Mouse (Mus musculus): ENCODE data around the gene Ndst2.

Gene Ndst2

GRCm38 (mm10) chr14:20733952-20734774 is at the start of gene Ndst2:
Ndst2 (minus strand) TSS chr14:20734562.
- DNase-seq (ENCODE audit: extremely low read depth, insufficient read length, low spot score) = peak; percentile 94

GRCm38 (mm10) chr14:20783526-20783925 is 49.2 kb upstream of the Ndst2 start:
- no peak for DNase-seq (ENCODE audit: extremely low read depth, insufficient read length, low spot score)

- DNase-seq (ENCODE audit: extremely low read depth, insufficient read length, low spot score) = no peak
Measured at GRCm38 (mm10) chr14:20782860-20783259, 48.5 kb upstream of the Ndst2 start.

- peak; percentile 39 for DNase-seq (ENCODE audit: extremely low read depth, insufficient read length, low spot score)
Measured at GRCm38 (mm10) chr14:20780217-20780616, 45.9 kb upstream of the Ndst2 start.

- no peak for DNase-seq (ENCODE audit: extremely low read depth, insufficient read length, low spot score)
Measured at GRCm38 (mm10) chr14:20778496-20778895, 44.1 kb upstream of the Ndst2 start.

DNA sequence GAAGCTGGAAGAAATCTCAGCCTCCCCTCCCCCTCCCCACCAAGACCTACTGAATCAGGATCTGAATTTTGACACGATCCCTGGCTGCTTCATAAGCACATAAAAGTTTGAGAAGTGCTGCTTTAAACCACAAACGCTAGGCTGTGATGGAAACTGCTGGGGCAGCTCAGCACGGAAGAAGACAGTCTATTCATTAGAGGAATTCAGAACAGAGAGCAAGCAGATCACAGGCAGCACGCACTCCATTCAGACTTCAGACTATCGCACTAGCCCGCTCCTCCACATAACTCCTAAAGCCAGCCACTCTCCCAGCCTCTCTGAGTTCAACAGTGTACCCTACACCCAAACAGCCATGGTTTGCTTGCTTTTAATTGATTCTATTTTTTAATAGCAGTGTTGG is 41.3 kb upstream of the Ndst2 start:
- DNase-seq (ENCODE audit: extremely low read depth, insufficient read length, low spot score) = no peak

DNA sequence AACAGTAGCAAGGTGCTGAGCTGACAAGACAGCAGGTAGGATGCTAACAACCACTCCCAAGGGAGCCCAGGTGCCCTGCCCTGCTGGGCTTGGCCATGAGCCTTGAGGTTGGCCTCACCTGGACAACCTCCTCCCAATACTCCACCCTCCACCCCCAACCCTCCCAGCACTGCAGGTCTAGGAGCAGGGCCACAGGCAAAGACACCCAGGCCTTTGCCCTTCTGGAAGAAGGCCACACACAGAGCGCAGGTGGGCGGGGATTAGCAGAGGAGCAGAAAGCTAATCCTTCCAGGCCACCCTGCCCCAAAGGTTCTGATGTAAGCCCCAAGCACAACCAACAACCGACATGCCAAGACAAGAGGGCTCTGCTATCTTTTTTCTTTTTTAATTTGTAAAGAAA is 39.0 kb upstream of the Ndst2 start:
- DNase-seq (ENCODE audit: extremely low read depth, insufficient read length, low spot score) = no peak

GRCm38 (mm10) chr14:20772808-20773207 is 38.4 kb upstream of the Ndst2 start:
- DNase-seq (ENCODE audit: extremely low read depth, insufficient read length, low spot score) = no peak

DNA sequence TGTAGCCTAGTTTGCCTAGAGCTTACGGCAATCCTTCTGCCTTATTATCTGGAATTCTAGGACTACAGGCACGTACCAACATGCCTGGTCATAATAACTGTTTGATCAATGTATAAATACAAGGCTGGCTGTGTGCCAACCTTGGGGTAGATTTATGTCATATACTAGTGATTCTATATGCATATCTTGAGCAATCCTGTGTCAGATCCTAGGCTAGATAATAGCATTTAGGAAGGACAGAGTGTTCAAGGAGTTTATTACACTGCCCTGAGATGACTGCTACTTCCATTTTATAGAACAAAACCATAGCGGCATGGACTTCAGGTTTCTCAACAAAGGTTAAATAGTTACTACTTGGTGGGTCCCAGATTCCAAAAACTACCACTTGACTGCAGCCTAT is 37.6 kb upstream of the Ndst2 start:
- DNase-seq (ENCODE audit: extremely low read depth, insufficient read length, low spot score) = no peak

GRCm38 (mm10) chr14:20768581-20768980 is 34.2 kb upstream of the Ndst2 start:
- DNase-seq (ENCODE audit: extremely low read depth, insufficient read length, low spot score) = no peak

- DNase-seq (ENCODE audit: extremely low read depth, insufficient read length, low spot score) = no peak
Measured at GRCm38 (mm10) chr14:20767936-20768335, 33.6 kb upstream of the Ndst2 start.

DNA sequence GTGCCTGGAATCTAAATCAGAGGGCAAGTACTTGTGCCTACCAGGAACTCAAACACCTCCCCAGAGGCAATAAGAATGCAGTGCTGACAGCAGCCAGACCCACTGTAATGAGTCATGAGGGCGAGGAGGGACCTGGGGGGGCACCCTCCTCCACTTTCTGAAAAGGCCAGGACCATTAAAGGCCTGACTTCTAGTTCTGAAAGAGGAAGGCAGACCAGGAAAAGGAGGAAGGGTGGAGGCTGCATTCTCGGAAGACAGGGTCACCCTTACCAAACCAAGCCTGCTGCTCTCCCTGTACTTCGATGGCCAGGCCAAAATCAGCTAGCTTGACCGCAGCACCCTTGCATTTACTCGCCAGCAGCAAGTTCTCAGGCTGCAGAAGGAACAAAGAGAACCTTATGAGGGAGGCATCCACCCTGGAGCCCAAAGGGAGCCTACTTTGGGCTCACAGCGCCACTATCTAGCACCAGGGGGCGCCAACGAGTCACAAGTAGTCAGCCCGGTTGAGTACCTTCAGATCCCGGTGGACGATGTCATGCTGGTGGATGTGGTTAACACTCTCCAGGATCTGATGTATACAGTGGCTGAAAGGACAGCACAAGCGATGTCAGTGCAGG is 31.4 kb upstream of the Ndst2 start:
- peak; percentile 83 for DNase-seq (ENCODE audit: extremely low read depth, insufficient read length, low spot score)

GRCm38 (mm10) chr14:20764942-20765341 is 30.6 kb upstream of the Ndst2 start:
- no peak for DNase-seq (ENCODE audit: extremely low read depth, insufficient read length, low spot score)

GRCm38 (mm10) chr14:20758768-20759435 is 24.5 kb upstream of the Ndst2 start:
- DNase-seq (ENCODE audit: extremely low read depth, insufficient read length, low spot score) = no peak

DNA sequence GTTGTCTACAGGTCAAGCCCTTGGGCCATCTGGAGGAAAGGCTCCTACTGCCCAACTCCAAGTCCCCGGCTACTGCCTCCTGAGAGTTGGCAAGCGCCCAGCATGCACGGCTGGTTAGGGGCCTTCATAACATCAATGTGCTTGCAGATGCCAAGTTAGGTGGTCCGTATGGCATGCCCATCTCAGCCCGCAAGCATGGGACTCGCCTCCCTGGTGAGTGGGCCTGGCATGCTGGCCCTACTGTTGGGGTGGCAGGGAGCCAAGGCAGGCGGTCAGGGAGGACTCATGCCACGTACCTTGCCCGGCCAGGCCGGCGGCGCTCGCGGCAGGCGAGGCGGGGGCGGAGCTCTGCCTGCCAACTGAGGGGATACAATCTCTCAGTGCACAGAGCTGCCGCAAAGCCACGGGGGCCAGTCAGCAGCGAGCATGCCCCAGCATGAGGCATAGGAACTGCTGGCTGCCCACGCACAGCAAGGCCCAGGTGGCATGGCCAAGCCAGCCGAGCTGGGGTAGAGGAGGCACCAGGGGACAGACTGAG is 23.1 kb upstream of the Ndst2 start:
- DNase-seq (ENCODE audit: extremely low read depth, insufficient read length, low spot score) = no peak

DNA sequence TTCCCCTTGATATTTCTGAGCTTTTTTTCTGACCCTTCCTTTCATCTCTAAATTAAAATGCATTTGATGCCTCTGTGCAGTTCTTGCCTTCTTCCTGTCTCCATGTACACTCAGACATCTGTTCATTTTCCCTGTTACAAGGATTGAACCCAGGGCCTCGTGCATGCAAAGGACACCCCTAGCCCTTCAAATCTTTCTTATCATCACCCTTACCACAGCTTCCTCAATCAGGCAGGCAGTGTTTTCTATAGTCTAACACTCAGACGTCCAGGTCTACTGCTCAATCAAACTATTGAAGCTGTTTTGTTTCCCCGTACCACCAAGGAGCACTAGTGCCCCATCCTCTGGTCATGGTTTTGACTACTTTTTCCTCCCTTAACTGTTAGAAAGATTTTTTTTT is 19.4 kb upstream of the Ndst2 start:
- no peak for DNase-seq (ENCODE audit: extremely low read depth, insufficient read length, low spot score)

GRCm38 (mm10) chr14:20750503-20750902 is 16.1 kb upstream of the Ndst2 start:
- DNase-seq (ENCODE audit: extremely low read depth, insufficient read length, low spot score) = no peak

DNA sequence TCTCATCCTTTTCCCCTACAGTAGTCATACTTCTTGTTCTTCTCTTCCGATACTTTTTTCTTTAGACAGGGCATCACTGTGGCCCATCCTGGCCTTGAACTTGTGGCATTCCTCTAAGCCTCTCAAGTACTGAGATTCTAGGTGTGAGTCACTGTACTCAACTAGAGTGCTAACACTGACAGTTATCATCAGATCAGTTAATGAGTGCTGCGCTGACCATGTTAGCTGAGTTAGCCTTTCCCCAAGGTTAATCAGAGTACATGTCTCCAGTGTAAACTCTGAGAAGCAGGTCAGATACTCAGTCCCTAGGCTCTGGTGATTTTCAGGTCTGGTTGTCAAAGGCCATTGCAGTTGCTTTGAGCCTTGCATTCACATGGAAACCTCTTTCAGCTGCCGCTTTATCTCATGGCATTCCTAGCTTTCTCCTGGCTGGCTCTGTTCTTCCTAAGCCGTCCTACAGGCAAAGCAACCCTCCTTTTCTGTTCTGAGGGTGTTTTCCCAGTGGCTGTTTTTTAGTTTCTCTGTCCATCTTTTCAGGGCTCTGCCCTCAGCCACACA is 15.2 kb upstream of the Ndst2 start:
- no peak for DNase-seq (ENCODE audit: extremely low read depth, insufficient read length, low spot score)

- DNase-seq (ENCODE audit: extremely low read depth, insufficient read length, low spot score) = no peak
Measured at GRCm38 (mm10) chr14:20748388-20748787, 14.0 kb upstream of the Ndst2 start.

- no peak for DNase-seq (ENCODE audit: extremely low read depth, insufficient read length, low spot score)
Measured at GRCm38 (mm10) chr14:20746935-20747334, 12.6 kb upstream of the Ndst2 start.

DNA sequence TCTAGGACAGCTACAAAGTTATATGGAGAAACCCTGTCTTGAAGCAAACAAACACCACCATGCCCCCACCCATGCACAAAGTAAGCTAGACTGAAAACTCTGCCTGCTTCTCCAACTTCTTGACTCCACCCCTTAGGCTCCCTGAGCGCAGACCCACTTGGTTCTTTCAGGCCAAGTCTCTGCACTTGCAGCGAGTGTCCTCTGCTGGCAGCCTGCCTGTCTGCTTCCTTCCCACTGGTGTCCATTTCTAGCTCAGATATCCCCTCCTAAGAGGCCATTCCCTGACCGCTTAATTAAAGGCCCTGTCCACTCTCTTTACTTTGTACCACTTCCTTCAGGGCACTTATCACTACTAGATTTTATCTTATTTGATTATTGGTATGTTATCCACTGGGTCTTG is 9.3 kb upstream of the Ndst2 start:
- DNase-seq (ENCODE audit: extremely low read depth, insufficient read length, low spot score) = no peak
